In genomic region chr2:92376300-92376699, GRCm38 (mm10) we compare ENCODE assay signal across 9 mouse cellular contexts. TPM values are rescaled to one million over a fixed set of nuclear protein-coding genes. Genes with fewer than 3 reads are reported as not detected.
DNase-seq lines count a peak whose midpoint lies in the region; ATAC-seq lines count a peak whose summit lies in the region.
"Had no signal": no experiment of that assay in that cellular context is flagged by ENCODE, and none has a peak within 500 bp of the region (broad histone marks: within the 10 kb centered on the region; RNA-seq: fewer than 3 reads in every experiment).

No protein-coding gene starts in this region.

- H3K27me3 ChIP-seq in heart, embryonic 13.5 days (replicated peaks): peaks cover 26% of the 10 kb centered on the region
- H3K27me3 ChIP-seq in heart, embryonic 16.5 days (ENCODE audit: control insufficient read depth, insufficient read depth, low read length): peaks cover 11% of the 10 kb centered on the region

- H3K4me2 ChIP-seq in heart, embryonic 13.5 days: peak overlapping the region; percentile 86
- H3K4me2 ChIP-seq in heart, embryonic 16.5 days (ENCODE audit: low read depth, low read length): peak overlapping the region; percentile 94

- DNase-seq in heart, adult 18-20 months: no peak
- peak; percentile 38 for DNase-seq in MN1 (ENCODE audit: low spot score)
- DNase-seq in layer of hippocampus, adult 9-10 months (ENCODE audit: low spot score): no peak
- DNase-seq in urinary bladder, postnatal 10 days (ENCODE audit: low spot score): no peak

- peak overlapping the region; percentile 75 for H3K4me3 ChIP-seq in heart, embryonic 13.5 days
- peak overlapping the region; percentile 96; the same call in 1 of the 2 replicates for H3K4me3 ChIP-seq in heart, embryonic 16.5 days (ENCODE audit: low read length)

- WGBS in heart, embryonic 13.5 days: 77% methylated on average over 6 of the region's 6 CpGs
- WGBS in heart, embryonic 16.5 days: 83% methylated on average over 6 of the region's 6 CpGs

- H3K9ac ChIP-seq in heart, embryonic 13.5 days: peak overlapping the region; percentile 88
- H3K9ac ChIP-seq in heart, embryonic 16.5 days (ENCODE audit: low read length): peak overlapping the region; percentile 89

- H3K27ac ChIP-seq in heart, embryonic 13.5 days (replicated peaks): no peak overlapping the region
- H3K27ac ChIP-seq in heart, embryonic 16.5 days (ENCODE audit: low read length): no peak overlapping the region

- ATAC-seq in heart, embryonic 13.5 days (ENCODE audit: extremely low read depth, insufficient number of reproducible peaks, low FRiP score, low TSS enrichment): no peak
- ATAC-seq in heart, embryonic 16.5 days (replicated peaks; ENCODE audit: extremely low read depth, insufficient read depth, low FRiP score): no peak
- ATAC-seq in megakaryocyte progenitor cell, adult 5-6 weeks (replicated peaks; ENCODE audit: poor library complexity): peak; percentile 4; the same call in 1 of the 2 replicates
- ATAC-seq in erythroid progenitor cell, adult 5-6 weeks (replicated peaks; ENCODE audit: low FRiP score, poor library complexity, severe bottlenecking): no peak

- no peaks in the 10 kb centered on the region for H3K9me3 ChIP-seq in heart, embryonic 13.5 days
- no peaks in the 10 kb centered on the region for H3K9me3 ChIP-seq in heart, embryonic 16.5 days (replicated peaks; ENCODE audit: control insufficient read depth, low read length)

- H3K4me1 ChIP-seq in heart, embryonic 13.5 days: peaks cover 27% of the 10 kb centered on the region
- H3K4me1 ChIP-seq in heart, embryonic 16.5 days (ENCODE audit: control insufficient read depth, insufficient read depth, low read length): peaks cover 14% of the 10 kb centered on the region

- peaks cover 44% of the 10 kb centered on the region for H3K36me3 ChIP-seq in heart, embryonic 13.5 days
- H3K36me3 ChIP-seq in heart, embryonic 16.5 days (ENCODE audit: control insufficient read depth, insufficient read depth): peaks cover 8% of the 10 kb centered on the region; the same call in 1 of the 2 replicates

RNA-seq across cellular contexts. Expression of gene Large2, which starts 1.6 kb away (rescaled TPM):
- 1.8 and 2.3 TPM in 2 replicates for polyA plus RNA-seq in heart, embryonic 13.5 days (2015; fragmentation: Nextera tagmentation; extraction: Ambion mirVana)
- under 1 TPM in 1 of 2 experiments, not detected in 1; 0.41 TPM for total RNA-seq in heart, adult 18-20 months (2021)
- polyA plus RNA-seq in heart, embryonic 16.5 days (2015; fragmentation: Nextera tagmentation; extraction: Ambion mirVana): 1.7 and 2.0 TPM in 2 replicates
- total RNA-seq in megakaryocyte progenitor cell, adult 5-6 weeks (2015): 0.32 and 0.69 TPM in 2 replicates
- 0.47 TPM in 1 of 2 replicates, not detected in the other for total RNA-seq in megakaryocyte progenitor cell, adult 5-6 weeks (2017)
- not detected in 2 replicates for total RNA-seq in erythroid progenitor cell, adult 5-6 weeks (2015; ENCODE audit: low replicate concordance)
- total RNA-seq in erythroid progenitor cell, adult 5-6 weeks (2017; ENCODE audit: low replicate concordance): not detected in 2 replicates
- total RNA-seq: neutrophil, adult 5-6 weeks had no signal

RNA-seq across cellular contexts. Expression of gene Pex16, which starts 1.8 kb away (rescaled TPM):
- 15.8 and 17.3 TPM in 2 replicates for polyA plus RNA-seq in heart, embryonic 13.5 days (2015; fragmentation: Nextera tagmentation; extraction: Ambion mirVana)
- 10 to 100 TPM; 24.8 to 27.4 TPM for total RNA-seq in heart, adult 18-20 months (2021)
- polyA plus RNA-seq in heart, embryonic 16.5 days (2015; fragmentation: Nextera tagmentation; extraction: Ambion mirVana): 20.1 and 20.7 TPM in 2 replicates
- total RNA-seq in megakaryocyte progenitor cell, adult 5-6 weeks (2015): 10.3 and 22.1 TPM in 2 replicates
- 11.3 and 16.7 TPM in 2 replicates for total RNA-seq in megakaryocyte progenitor cell, adult 5-6 weeks (2017)
- 13.3 TPM in 1 of 2 replicates, not detected in the other for total RNA-seq in erythroid progenitor cell, adult 5-6 weeks (2015; ENCODE audit: low replicate concordance)
- 3.3 and 4.2 TPM in 2 replicates for total RNA-seq in erythroid progenitor cell, adult 5-6 weeks (2017; ENCODE audit: low replicate concordance)

RNA-seq across cellular contexts. Expression of gene 1700029I15Rik, which starts 6.0 kb away (rescaled TPM):
- 0.62 and 1.2 TPM in 2 replicates for polyA plus RNA-seq in heart, embryonic 13.5 days (2015; fragmentation: Nextera tagmentation; extraction: Ambion mirVana)
- total RNA-seq in heart, adult 18-20 months (2021): 1 to 10 TPM in 1 of 2 experiments, under 1 TPM in 1; 0.25 to 1.1 TPM
- polyA plus RNA-seq in heart, embryonic 16.5 days (2015; fragmentation: Nextera tagmentation; extraction: Ambion mirVana): 1.8 and 2.6 TPM in 2 replicates
- total RNA-seq in megakaryocyte progenitor cell, adult 5-6 weeks (2015): 1.6 and 2.1 TPM in 2 replicates
- 1.3 and 2.5 TPM in 2 replicates for total RNA-seq in megakaryocyte progenitor cell, adult 5-6 weeks (2017)
- total RNA-seq in erythroid progenitor cell, adult 5-6 weeks (2015; ENCODE audit: low replicate concordance): 1.3 TPM in 1 of 2 replicates, not detected in the other
- not detected in 2 replicates for total RNA-seq in erythroid progenitor cell, adult 5-6 weeks (2017; ENCODE audit: low replicate concordance)

RNA-seq across cellular contexts. Expression of gene Mapk8ip1, which starts 24.8 kb away (rescaled TPM):
- polyA plus RNA-seq in heart, embryonic 13.5 days (2015; fragmentation: Nextera tagmentation; extraction: Ambion mirVana): 6.5 and 7.5 TPM in 2 replicates
- 1 to 10 TPM; 3.2 to 3.7 TPM for total RNA-seq in heart, adult 18-20 months (2021)
- 5.7 TPM in 2 replicates for polyA plus RNA-seq in heart, embryonic 16.5 days (2015; fragmentation: Nextera tagmentation; extraction: Ambion mirVana)
- not detected in 2 replicates for total RNA-seq in megakaryocyte progenitor cell, adult 5-6 weeks (2015)
- 0.07 TPM in 1 of 2 replicates, not detected in the other for total RNA-seq in megakaryocyte progenitor cell, adult 5-6 weeks (2017)
- total RNA-seq in erythroid progenitor cell, adult 5-6 weeks (2015; ENCODE audit: low replicate concordance): not detected in 2 replicates
- 0.13 TPM in 1 of 2 replicates, not detected in the other for total RNA-seq in erythroid progenitor cell, adult 5-6 weeks (2017; ENCODE audit: low replicate concordance)
- total RNA-seq: neutrophil, adult 5-6 weeks had no signal

RNA-seq across cellular contexts. Expression of gene Cry2, which starts 57.5 kb away (rescaled TPM):
- polyA plus RNA-seq in heart, embryonic 13.5 days (2015; fragmentation: Nextera tagmentation; extraction: Ambion mirVana): 18.6 and 19.0 TPM in 2 replicates
- 10 to 100 TPM; 15.4 to 16.7 TPM for total RNA-seq in heart, adult 18-20 months (2021)
- 18.4 and 18.6 TPM in 2 replicates for polyA plus RNA-seq in heart, embryonic 16.5 days (2015; fragmentation: Nextera tagmentation; extraction: Ambion mirVana)
- 9.0 and 10.1 TPM in 2 replicates for total RNA-seq in megakaryocyte progenitor cell, adult 5-6 weeks (2015)
- total RNA-seq in megakaryocyte progenitor cell, adult 5-6 weeks (2017): 7.4 and 10.9 TPM in 2 replicates
- total RNA-seq in erythroid progenitor cell, adult 5-6 weeks (2015; ENCODE audit: low replicate concordance): 1.8 and 5.0 TPM in 2 replicates
- total RNA-seq in erythroid progenitor cell, adult 5-6 weeks (2017; ENCODE audit: low replicate concordance): 1.9 and 2.7 TPM in 2 replicates
